Mouse (Mus musculus) thymus, adult 2 months (tissue): ENCODE measurements at regions not wholly inside any gene's neighbourhood (a gene's known extent, or its start where the extent isn't known, plus 50 kb on each side); places are given as distances from the start of the nearest gene placed in this dataset.

Experiments used
- CTCF ChIP-seq: fragments of 200-500 bp; IDR thresholded peaks from 2 replicates; pipeline ENCODE4 v1.5.1; 2012; ENCODE audit warnings: mild to moderate bottlenecking, control low read depth, low read length, moderate library complexity, borderline replicate concordance; ENCODE audit not compliant: control insufficient read depth, poor library complexity, insufficient read depth; ENCODE audit errors: extremely low read depth
- POLR2A ChIP-seq: fragments of 200-500 bp; IDR thresholded peaks from 2 replicates; pipeline ENCODE4 v1.6.1; 2012; ENCODE audit warnings: mild to moderate bottlenecking, low read length, control low read depth, moderate library complexity; ENCODE audit not compliant: control insufficient read depth, poor library complexity, insufficient read depth; ENCODE audit errors: extremely low read depth

DNA sequence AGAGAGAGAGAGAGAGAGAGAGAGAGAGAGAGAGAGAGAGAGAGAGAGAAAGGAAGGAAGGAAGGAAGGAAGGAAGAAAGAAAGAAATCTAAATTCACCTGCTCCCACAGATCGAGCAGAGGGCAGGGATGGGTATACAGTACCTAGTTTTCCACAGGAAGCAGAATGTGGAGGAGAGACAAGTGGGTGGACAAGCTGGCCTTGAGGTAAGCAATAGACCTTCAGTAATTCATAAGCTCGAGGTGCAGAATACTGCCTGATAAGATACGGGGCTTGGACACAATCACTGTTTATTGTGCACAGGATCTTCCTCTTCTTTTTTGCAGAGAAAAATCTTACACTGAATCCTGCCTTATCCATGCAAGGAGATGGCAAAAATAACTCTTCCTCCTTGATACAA lies 120.2 kb downstream of the Gm10260 start:
- TF ChIP-seq POLR2A: no peak
- TF ChIP-seq CTCF: no peak
